Mouse (Mus musculus) kidney, adult 2 months (tissue): ENCODE data around the gene Rpl6.

Experiments
- CTCF ChIP-seq: fragments of 200-500 bp; conservative IDR thresholded peaks from 2 replicates; pipeline ENCODE4 v1.5.1; 2011; ENCODE audit warnings: low read depth, mild to moderate bottlenecking, control low read depth, low read length, moderate library complexity, mixed read lengths; ENCODE audit not compliant: insufficient read depth, insufficient read length
- POLR2A ChIP-seq: fragments of 200-500 bp; IDR thresholded peaks from one replicate; pipeline ENCODE4 v1.6.1; 2011; ENCODE audit warnings: low read depth, low read length, control low read depth

DNA sequence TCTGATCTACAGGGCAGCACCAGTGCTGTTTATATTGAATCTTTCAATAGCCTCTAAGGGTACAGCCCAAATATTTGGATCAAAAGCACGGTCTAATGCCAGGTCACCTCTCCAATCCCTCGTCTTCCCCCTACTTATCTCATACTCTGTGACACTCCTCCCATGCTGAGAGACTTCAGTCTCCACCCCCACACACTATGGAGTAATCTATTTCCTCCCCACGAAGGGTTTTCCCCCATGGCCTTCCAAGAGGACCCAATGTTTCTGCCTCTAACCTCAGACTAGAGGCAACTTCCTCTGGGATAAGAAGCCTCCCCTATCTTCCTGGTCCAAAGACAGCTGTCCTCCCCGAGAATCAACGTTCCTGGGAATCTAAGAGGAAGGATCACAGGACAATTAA is 7.5 kb upstream of the Rpl6 start:
- TF ChIP-seq CTCF (no peak), POLR2A (no peak)
